Mouse (Mus musculus): Measurements from ENCODE around the gene Tcfl5. TPM values are rescaled to one million over a fixed set of nuclear protein-coding genes. Genes with fewer than 3 reads are reported as not detected.

The Tcfl5 gene
- polyA plus RNA-seq, 1 experiment = 2.0 TPM

GRCm38 (mm10) chr2:180660521-180660920, 18.0 kb upstream of the Tcfl5 start:
- TF ChIP-seq POLR2A (IDR thresholded peaks at IDR 0.05; ENCODE audit: borderline replicate concordance, control insufficient read depth, low read depth, low read length) (no peak), CTCF (IDR thresholded peaks at IDR 0.05; ENCODE audit: control insufficient read depth, insufficient read depth, low read length) (no peak)
- Histone ChIP-seq H3K4me1 (ENCODE audit: control insufficient read depth, insufficient read depth, low read length) (no peaks in the 10 kb centered on the region), H3K27ac (ENCODE audit: control insufficient read depth, insufficient read depth, low read depth, low read length, poor library complexity) (no peak overlapping the region), H3K4me3 (replicated peaks; ENCODE audit: control insufficient read depth, low read depth, low read length) (no peak overlapping the region)
- 94% methylated on average over 5 of the region's 5 CpGs for WGBS

- TF ChIP-seq CTCF (IDR thresholded peaks at IDR 0.05; ENCODE audit: control insufficient read depth, insufficient read depth, low read length) = no peak
- TF ChIP-seq POLR2A (IDR thresholded peaks at IDR 0.05; ENCODE audit: borderline replicate concordance, control insufficient read depth, low read depth, low read length) = peak; percentile 14; the same call in 1 of the 2 replicates
- WGBS = 55% methylated on average over 42 of the region's 42 CpGs
These were observed 17.0 kb upstream of the Tcfl5 start for GRCm38 (mm10) chr2:180659353-180660150.

GRCm38 (mm10) chr2:180658381-180658780, 15.9 kb upstream of the Tcfl5 start:
- H3K4me1 ChIP-seq (ENCODE audit: control insufficient read depth, insufficient read depth, low read length) = no peaks in the 10 kb centered on the region
- no peak overlapping the region for H3K27ac ChIP-seq (ENCODE audit: control insufficient read depth, insufficient read depth, low read depth, low read length, poor library complexity)
- WGBS = 85% methylated on average over 5 of the region's 5 CpGs
- no peak overlapping the region for H3K4me3 ChIP-seq (replicated peaks; ENCODE audit: control insufficient read depth, low read depth, low read length)
- TF ChIP-seq POLR2A (IDR thresholded peaks at IDR 0.05; ENCODE audit: borderline replicate concordance, control insufficient read depth, low read depth, low read length) (no peak), CTCF (IDR thresholded peaks at IDR 0.05; ENCODE audit: control insufficient read depth, insufficient read depth, low read length) (no peak)

More at GRCm38 (mm10) chr2:180659353-180660150, 17.0 kb upstream of the Tcfl5 start:
- no peaks in the 10 kb centered on the region for H3K4me1 ChIP-seq (ENCODE audit: control insufficient read depth, insufficient read depth, low read length)
- no peak overlapping the region for H3K4me3 ChIP-seq (replicated peaks; ENCODE audit: control insufficient read depth, low read depth, low read length)
- no peak overlapping the region for H3K27ac ChIP-seq (ENCODE audit: control insufficient read depth, insufficient read depth, low read depth, low read length, poor library complexity)

GRCm38 (mm10) chr2:180657394-180658013, 15.0 kb upstream of the Tcfl5 start:
- Histone ChIP-seq H3K27ac (ENCODE audit: control insufficient read depth, insufficient read depth, low read depth, low read length, poor library complexity) (no peak overlapping the region), H3K4me1 (ENCODE audit: control insufficient read depth, insufficient read depth, low read length) (no peaks in the 10 kb centered on the region), H3K4me3 (replicated peaks; ENCODE audit: control insufficient read depth, low read depth, low read length) (no peak overlapping the region)
- TF ChIP-seq POLR2A (IDR thresholded peaks at IDR 0.05; ENCODE audit: borderline replicate concordance, control insufficient read depth, low read depth, low read length) (no peak), CTCF (IDR thresholded peaks at IDR 0.05; ENCODE audit: control insufficient read depth, insufficient read depth, low read length) (peak; percentile 85)
- WGBS = 83% methylated on average over 4 of the region's 4 CpGs

GRCm38 (mm10) chr2:180655150-180655549, 12.6 kb upstream of the Tcfl5 start:
- H3K4me1 ChIP-seq (ENCODE audit: control insufficient read depth, insufficient read depth, low read length) = no peaks in the 10 kb centered on the region
- no peak for TF ChIP-seq CTCF (IDR thresholded peaks at IDR 0.05; ENCODE audit: control insufficient read depth, insufficient read depth, low read length)
- TF ChIP-seq POLR2A (IDR thresholded peaks at IDR 0.05; ENCODE audit: borderline replicate concordance, control insufficient read depth, low read depth, low read length) = no peak
- no peak overlapping the region for H3K27ac ChIP-seq (ENCODE audit: control insufficient read depth, insufficient read depth, low read depth, low read length, poor library complexity)
- no peak overlapping the region for H3K4me3 ChIP-seq (replicated peaks; ENCODE audit: control insufficient read depth, low read depth, low read length)
- WGBS = 75% methylated on average over 6 of the region's 6 CpGs

GRCm38 (mm10) chr2:180654666-180655065, 12.2 kb upstream of the Tcfl5 start:
- H3K4me1 ChIP-seq (ENCODE audit: control insufficient read depth, insufficient read depth, low read length) = no peaks in the 10 kb centered on the region
- no peak overlapping the region for H3K4me3 ChIP-seq (replicated peaks; ENCODE audit: control insufficient read depth, low read depth, low read length)
- H3K27ac ChIP-seq (ENCODE audit: control insufficient read depth, insufficient read depth, low read depth, low read length, poor library complexity) = no peak overlapping the region
- TF ChIP-seq CTCF (IDR thresholded peaks at IDR 0.05; ENCODE audit: control insufficient read depth, insufficient read depth, low read length) (no peak), POLR2A (IDR thresholded peaks at IDR 0.05; ENCODE audit: borderline replicate concordance, control insufficient read depth, low read depth, low read length) (no peak)
- 73% methylated on average over 7 of the region's 7 CpGs for WGBS

- Histone ChIP-seq H3K4me3 (replicated peaks; ENCODE audit: control insufficient read depth, low read depth, low read length) (no peak overlapping the region), H3K4me1 (ENCODE audit: control insufficient read depth, insufficient read depth, low read length) (no peaks in the 10 kb centered on the region), H3K27ac (ENCODE audit: control insufficient read depth, insufficient read depth, low read depth, low read length, poor library complexity) (no peak overlapping the region)
- TF ChIP-seq POLR2A (IDR thresholded peaks at IDR 0.05; ENCODE audit: borderline replicate concordance, control insufficient read depth, low read depth, low read length) = no peak
- TF ChIP-seq CTCF (IDR thresholded peaks at IDR 0.05; ENCODE audit: control insufficient read depth, insufficient read depth, low read length) = no peak
These were observed 4.3 kb upstream of the Tcfl5 start for GRCm38 (mm10) chr2:180646841-180647240.

GRCm38 (mm10) chr2:180643626-180644025, 1.1 kb upstream of the Tcfl5 start:
- no peak for TF ChIP-seq CTCF (IDR thresholded peaks at IDR 0.05; ENCODE audit: control insufficient read depth, insufficient read depth, low read length)
- no peak for TF ChIP-seq POLR2A (IDR thresholded peaks at IDR 0.05; ENCODE audit: borderline replicate concordance, control insufficient read depth, low read depth, low read length)
- Histone ChIP-seq H3K4me1 (ENCODE audit: control insufficient read depth, insufficient read depth, low read length) (no peaks in the 10 kb centered on the region), H3K27ac (ENCODE audit: control insufficient read depth, insufficient read depth, low read depth, low read length, poor library complexity) (no peak overlapping the region), H3K4me3 (replicated peaks; ENCODE audit: control insufficient read depth, low read depth, low read length) (no peak overlapping the region)

Data from bone marrow, adult 2 months (tissue).